Mouse (Mus musculus): ENCODE data around the gene Metap1d. TPM values are rescaled to one million over a fixed set of nuclear protein-coding genes. Genes with fewer than 3 reads are reported as not detected.

Gene Metap1d
- total and polyA plus RNA-seq, 2 experiments from 2014 or later: 7.7 to 42.4 TPM

DNA sequence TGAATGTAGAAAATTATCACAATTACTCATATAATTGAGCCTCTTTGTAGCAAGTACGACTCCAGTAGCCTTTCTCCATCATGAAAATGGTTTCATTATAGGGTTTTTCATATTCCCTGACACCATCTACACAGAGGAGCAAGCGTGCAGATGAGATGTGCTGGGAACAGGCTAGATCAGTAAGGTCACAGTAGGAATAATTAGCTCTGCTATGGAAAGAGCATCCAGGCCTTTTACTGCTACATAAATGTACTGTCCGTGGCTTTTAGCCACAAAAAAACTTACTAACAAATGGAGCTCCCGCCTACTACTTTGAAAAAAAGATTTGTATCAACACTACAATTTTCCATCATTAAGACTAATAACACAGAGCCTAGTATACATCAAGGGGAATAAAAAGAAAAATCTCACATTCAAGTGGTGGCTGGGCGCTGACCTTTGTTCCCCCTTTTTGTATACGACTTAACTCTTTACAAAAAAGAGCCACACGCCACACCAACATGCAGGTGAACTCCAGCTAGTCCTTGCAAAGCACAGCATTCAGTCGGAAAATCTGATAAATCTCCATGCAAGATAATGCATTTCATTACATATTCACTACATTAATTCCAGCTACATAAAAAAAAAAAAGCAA, 64.5 kb downstream of the Metap1d start:
- no peak for ATAC-seq (ENCODE audit: insufficient read depth, low read depth)
- 88% methylated on average over 8 of the region's 8 CpGs for WGBS
- TF ChIP-seq EP300 (IDR thresholded peaks at IDR 0.05; ENCODE audit: low read depth): no peak
- no peak for TF ChIP-seq CTCF (IDR thresholded peaks at IDR 0.05; ENCODE audit: low read depth)
- peaks cover 13% of the 10 kb centered on the region for H3K27me3 ChIP-seq (ENCODE audit: control insufficient read depth, insufficient read depth, low read length)
- H3K4me1 ChIP-seq (ENCODE audit: control insufficient read depth, insufficient read depth): no peaks in the 10 kb centered on the region
- H3K9ac ChIP-seq (replicated peaks; ENCODE audit: low read depth, low read length): no peak overlapping the region
- no peaks in the 10 kb centered on the region for H3K9me3 ChIP-seq (replicated peaks; ENCODE audit: control insufficient read depth, low read length)
- no peak for DNase-seq (ENCODE audit: low spot score)
- no peak overlapping the region for H3K4me3 ChIP-seq (ENCODE audit: low read depth, low read length)
- H3K27ac ChIP-seq (ENCODE audit: low read depth): no peak overlapping the region
- H3K4me2 ChIP-seq (ENCODE audit: low read depth, low read length): no peak overlapping the region
- no peaks in the 10 kb centered on the region for H3K36me3 ChIP-seq (replicated peaks; ENCODE audit: control insufficient read depth, insufficient read depth, low read length)

DNA sequence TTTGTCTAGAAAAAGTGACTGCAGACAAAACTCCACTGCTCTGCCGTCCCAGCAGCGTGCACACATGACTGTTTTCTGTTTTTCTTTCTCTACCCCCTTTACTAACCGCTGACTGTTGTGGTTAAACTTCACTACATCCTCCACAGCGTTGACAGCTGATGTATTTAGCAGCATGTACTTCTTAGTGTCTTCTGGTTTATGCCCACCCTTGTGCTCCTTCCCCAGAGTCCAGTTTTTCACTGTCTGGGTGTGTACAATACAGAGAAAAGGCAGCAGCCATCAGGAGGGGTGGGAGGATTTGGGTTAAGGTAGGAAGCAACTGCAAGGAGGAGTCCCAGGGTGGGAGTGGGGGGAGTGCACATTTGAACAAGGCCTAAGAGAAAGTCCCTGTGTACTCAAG, 69.8 kb downstream of the Metap1d start:
- Histone ChIP-seq H3K9me3 (replicated peaks; ENCODE audit: control insufficient read depth, low read length) (no peaks in the 10 kb centered on the region), H3K36me3 (replicated peaks; ENCODE audit: control insufficient read depth, insufficient read depth, low read length) (no peaks in the 10 kb centered on the region), H3K4me2 (ENCODE audit: low read depth, low read length) (no peak overlapping the region), H3K9ac (replicated peaks; ENCODE audit: low read depth, low read length) (no peak overlapping the region), H3K27ac (ENCODE audit: low read depth) (no peak overlapping the region; the same call in 1 of the 2 replicates), H3K4me1 (ENCODE audit: control insufficient read depth, insufficient read depth) (no peaks in the 10 kb centered on the region), H3K27me3 (ENCODE audit: control insufficient read depth, insufficient read depth, low read length) (peaks cover 65% of the 10 kb centered on the region), H3K4me3 (ENCODE audit: low read depth, low read length) (no peak overlapping the region)
- no peak for DNase-seq (ENCODE audit: low spot score)
- 47% methylated on average over 4 of the region's 4 CpGs for WGBS
- ATAC-seq (ENCODE audit: insufficient read depth, low read depth): no peak
- TF ChIP-seq EP300 (IDR thresholded peaks at IDR 0.05; ENCODE audit: low read depth) (no peak), CTCF (IDR thresholded peaks at IDR 0.05; ENCODE audit: low read depth) (no peak)

DNA sequence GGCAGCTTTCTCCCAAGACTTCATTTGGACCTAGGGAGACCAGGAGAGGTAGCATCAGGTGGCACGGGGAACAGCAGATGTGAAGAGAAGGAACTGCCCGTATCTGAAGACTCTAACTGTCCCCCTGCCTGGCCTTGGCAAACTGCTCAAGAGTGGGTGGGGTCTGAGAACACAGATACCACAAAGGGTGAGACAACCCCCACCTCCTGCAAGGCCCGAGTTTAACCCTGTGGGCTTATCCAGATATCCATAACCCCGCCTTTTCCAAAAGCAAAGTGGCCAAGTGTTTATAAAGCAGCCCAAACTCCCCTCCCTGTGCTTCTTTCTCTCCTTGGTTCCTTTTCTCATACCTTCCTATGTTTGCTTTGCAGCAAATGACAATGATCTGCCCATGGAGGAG, 70.4 kb downstream of the Metap1d start:
- Histone ChIP-seq H3K4me2 (ENCODE audit: low read depth, low read length) (no peak overlapping the region), H3K4me1 (ENCODE audit: control insufficient read depth, insufficient read depth) (no peaks in the 10 kb centered on the region), H3K4me3 (ENCODE audit: low read depth, low read length) (no peak overlapping the region), H3K36me3 (replicated peaks; ENCODE audit: control insufficient read depth, insufficient read depth, low read length) (no peaks in the 10 kb centered on the region), H3K9me3 (replicated peaks; ENCODE audit: control insufficient read depth, low read length) (no peaks in the 10 kb centered on the region), H3K9ac (replicated peaks; ENCODE audit: low read depth, low read length) (no peak overlapping the region), H3K27ac (ENCODE audit: low read depth) (no peak overlapping the region; the same call in 1 of the 2 replicates), H3K27me3 (ENCODE audit: control insufficient read depth, insufficient read depth, low read length) (peaks cover 70% of the 10 kb centered on the region)
- no peak for TF ChIP-seq CTCF (IDR thresholded peaks at IDR 0.05; ENCODE audit: low read depth)
- no peak for TF ChIP-seq EP300 (IDR thresholded peaks at IDR 0.05; ENCODE audit: low read depth)
- 57% methylated on average over 4 of the region's 4 CpGs for WGBS
- DNase-seq (ENCODE audit: low spot score) (no peak), ATAC-seq (ENCODE audit: insufficient read depth, low read depth) (no peak)

DNA sequence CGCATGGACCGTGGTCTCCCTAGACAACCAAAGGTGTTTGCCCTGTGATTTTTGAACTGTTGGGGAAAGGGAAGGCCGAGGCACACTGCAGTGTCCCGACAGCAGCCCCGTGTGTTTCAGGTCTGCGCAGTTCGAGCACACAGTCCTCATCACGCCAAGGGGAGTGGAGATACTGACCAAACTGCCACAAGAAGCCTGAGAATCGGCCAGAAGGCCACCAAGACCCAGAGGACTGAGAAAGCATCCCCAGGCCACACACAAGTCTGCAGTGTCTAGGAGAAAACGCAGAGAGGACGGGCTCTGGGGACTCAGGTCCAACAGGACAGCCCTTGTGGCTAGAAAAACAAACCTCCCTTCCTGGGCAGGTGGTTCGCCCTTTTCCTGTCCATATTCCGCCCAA, 71.7 kb downstream of the Metap1d start:
- ATAC-seq (ENCODE audit: insufficient read depth, low read depth) (no peak), DNase-seq (ENCODE audit: low spot score) (no peak)
- peaks cover 81% of the 10 kb centered on the region for H3K27me3 ChIP-seq (ENCODE audit: control insufficient read depth, insufficient read depth, low read length)
- WGBS: 43% methylated on average over 13 of the region's 13 CpGs
- H3K4me1 ChIP-seq (ENCODE audit: control insufficient read depth, insufficient read depth): peaks cover 9% of the 10 kb centered on the region; the same call in 1 of the 2 replicates
- no peak overlapping the region for H3K9ac ChIP-seq (replicated peaks; ENCODE audit: low read depth, low read length)
- H3K4me2 ChIP-seq (ENCODE audit: low read depth, low read length): no peak overlapping the region
- H3K9me3 ChIP-seq (replicated peaks; ENCODE audit: control insufficient read depth, low read length): no peaks in the 10 kb centered on the region
- H3K36me3 ChIP-seq (replicated peaks; ENCODE audit: control insufficient read depth, insufficient read depth, low read length): no peaks in the 10 kb centered on the region
- no peak for TF ChIP-seq EP300 (IDR thresholded peaks at IDR 0.05; ENCODE audit: low read depth)
- no peak for TF ChIP-seq CTCF (IDR thresholded peaks at IDR 0.05; ENCODE audit: low read depth)
- no peak overlapping the region for H3K4me3 ChIP-seq (ENCODE audit: low read depth, low read length)
- H3K27ac ChIP-seq (ENCODE audit: low read depth): no peak overlapping the region

DNA sequence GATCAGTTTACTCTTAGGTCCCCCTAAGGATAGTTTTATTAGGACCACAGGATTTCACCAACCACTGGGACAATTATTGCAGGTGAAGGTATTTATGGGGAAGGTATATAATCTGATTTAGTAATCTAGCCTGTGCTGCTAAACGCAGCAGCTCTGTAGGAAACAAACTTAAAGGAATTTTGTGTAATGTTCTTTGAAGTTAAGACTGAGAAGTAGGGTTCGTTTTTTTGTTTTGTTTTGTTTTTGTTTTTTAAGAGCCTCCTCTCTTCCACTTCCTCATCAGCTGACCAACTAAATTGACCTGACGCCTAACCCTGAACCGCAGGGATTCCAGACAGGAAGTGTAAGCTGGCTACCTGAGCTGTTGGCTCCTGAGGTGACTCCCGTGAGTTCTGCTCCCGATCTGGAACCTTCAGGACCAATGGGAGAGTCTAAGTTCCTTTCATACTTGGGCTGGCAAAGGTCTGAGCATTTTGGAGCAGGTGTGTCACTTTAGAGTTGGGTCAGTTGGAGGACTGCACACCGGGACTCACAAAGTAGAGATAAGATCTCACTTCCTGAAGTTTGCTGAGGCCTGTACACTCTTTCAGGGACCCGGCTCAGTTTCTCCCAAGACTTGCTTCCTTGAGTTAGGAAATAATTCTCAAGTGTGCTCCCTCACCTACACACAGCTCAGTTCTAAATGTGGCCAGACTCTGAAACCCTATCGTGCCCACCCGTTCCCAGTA, 73.7 kb downstream of the Metap1d start:
- Histone ChIP-seq H3K4me1 (ENCODE audit: control insufficient read depth, insufficient read depth) (peaks cover 9% of the 10 kb centered on the region; the same call in 1 of the 2 replicates), H3K36me3 (replicated peaks; ENCODE audit: control insufficient read depth, insufficient read depth, low read length) (no peaks in the 10 kb centered on the region), H3K4me2 (ENCODE audit: low read depth, low read length) (no peak overlapping the region), H3K9me3 (replicated peaks; ENCODE audit: control insufficient read depth, low read length) (no peaks in the 10 kb centered on the region), H3K4me3 (ENCODE audit: low read depth, low read length) (no peak overlapping the region), H3K9ac (replicated peaks; ENCODE audit: low read depth, low read length) (no peak overlapping the region), H3K27ac (ENCODE audit: low read depth) (no peak overlapping the region), H3K27me3 (ENCODE audit: control insufficient read depth, insufficient read depth, low read length) (peaks cover 93% of the 10 kb centered on the region)
- TF ChIP-seq CTCF (IDR thresholded peaks at IDR 0.05; ENCODE audit: low read depth) (no peak), EP300 (IDR thresholded peaks at IDR 0.05; ENCODE audit: low read depth) (no peak)
- ATAC-seq (ENCODE audit: insufficient read depth, low read depth) (no peak), DNase-seq (ENCODE audit: low spot score) (no peak)
- 7% methylated on average over 10 of the region's 10 CpGs for WGBS
